Comparison of ENCODE assay signal across 28 mouse cellular contexts in genomic region chr17:46910186-46910585, GRCm38 (mm10). TPM values are rescaled to one million over a fixed set of nuclear protein-coding genes. Genes with fewer than 3 reads are reported as not detected.
DNase-seq lines count a peak whose midpoint lies in the region; ATAC-seq and TF ChIP-seq lines count a peak whose summit lies in the region.
"Had no signal": no experiment of that assay in that cellular context is flagged by ENCODE, and none has a peak within 500 bp of the region (broad histone marks: within the 10 kb centered on the region; RNA-seq: fewer than 3 reads in every experiment).

Gene Prph2 (plus strand): TSS chr17:46910459.

- intact Hi-C loops in left cerebral cortex, postnatal 25 days (cut with DNase I): no loop called here

- ATAC-seq in forebrain, embryonic 13.5 days: no peak
- ATAC-seq: activated CD4-positive, CD25-positive, alpha-beta regulatory T cell, adult 4 months; forebrain, embryonic 15.5 days; forebrain, postnatal 0 days; Patski had no signal

- peaks cover 7% of the 10 kb centered on the region; the same call in 1 of the 2 replicates for H3K9me3 ChIP-seq in forebrain, embryonic 13.5 days (replicated peaks)
- H3K9me3 ChIP-seq: embryonic facial prominence, embryonic 13.5 days; embryonic facial prominence, embryonic 15.5 days; forebrain, embryonic 10.5 days; forebrain, embryonic 12.5 days; forebrain, embryonic 15.5 days had no signal

- peak within 1 kb of the TSS; percentile 39 for H3K4me3 ChIP-seq in testis, adult 2 months (ENCODE audit: control insufficient read depth, low read depth, low read length)
- H3K4me3 ChIP-seq in forebrain, embryonic 13.5 days: no peak within 1 kb of the TSS
- H3K4me3 ChIP-seq: embryonic facial prominence, embryonic 13.5 days; embryonic facial prominence, embryonic 15.5 days; erythroblast, embryonic 14.5 days; forebrain, embryonic 10.5 days; forebrain, embryonic 12.5 days; forebrain, embryonic 15.5 days had no signal

- H3K4me1 ChIP-seq in testis, adult 2 months (ENCODE audit: control insufficient read depth, insufficient read depth, low read length): peaks cover 6% of the 10 kb centered on the region
- no peaks in the 10 kb centered on the region for H3K4me1 ChIP-seq in forebrain, embryonic 13.5 days
- H3K4me1 ChIP-seq: embryonic facial prominence, embryonic 15.5 days; forebrain, embryonic 15.5 days had no signal

- no peak within 1 kb of the TSS for H3K4me2 ChIP-seq in forebrain, embryonic 13.5 days
- H3K4me2 ChIP-seq: embryonic facial prominence, embryonic 13.5 days; embryonic facial prominence, embryonic 15.5 days; forebrain, embryonic 12.5 days; forebrain, embryonic 15.5 days had no signal

- no peak within 1 kb of the TSS for H3K9ac ChIP-seq in forebrain, embryonic 13.5 days
- H3K9ac ChIP-seq: embryonic facial prominence, embryonic 13.5 days; embryonic facial prominence, embryonic 15.5 days; forebrain, embryonic 12.5 days; forebrain, embryonic 15.5 days; forebrain, postnatal 0 days had no signal

- no peak for TF ChIP-seq POLR2A in testis, adult 2 months (IDR thresholded peaks at IDR 0.05; ENCODE audit: control insufficient read depth, low read depth, low read length)

- H3K27me3 ChIP-seq in testis, adult 2 months (ENCODE audit: control insufficient read depth, insufficient read depth, low read length): no peaks in the 10 kb centered on the region
- H3K27me3 ChIP-seq in forebrain, embryonic 13.5 days: no peaks in the 10 kb centered on the region
- H3K27me3 ChIP-seq: embryonic facial prominence, embryonic 13.5 days; embryonic facial prominence, embryonic 15.5 days; forebrain, embryonic 12.5 days; forebrain, embryonic 15.5 days; Patski had no signal

- peak within 1 kb of the TSS; percentile 65 for H3K27ac ChIP-seq in testis, adult 2 months (ENCODE audit: control insufficient read depth, insufficient read depth, low read depth, low read length)
- H3K27ac ChIP-seq in forebrain, embryonic 13.5 days: no peak within 1 kb of the TSS
- H3K27ac ChIP-seq: embryonic facial prominence, embryonic 13.5 days; embryonic facial prominence, embryonic 15.5 days; forebrain, embryonic 10.5 days; forebrain, embryonic 12.5 days; forebrain, embryonic 15.5 days had no signal

- H3K36me3 ChIP-seq in testis, adult 2 months (ENCODE audit: control insufficient read depth, insufficient read depth, low read length): no peaks in the 10 kb centered on the region
- no peaks in the 10 kb centered on the region for H3K36me3 ChIP-seq in forebrain, embryonic 13.5 days (ENCODE audit: poor library complexity, severe bottlenecking)
- H3K36me3 ChIP-seq: embryonic facial prominence, embryonic 13.5 days; embryonic facial prominence, embryonic 15.5 days; forebrain, embryonic 10.5 days; forebrain, embryonic 12.5 days; forebrain, embryonic 15.5 days; G1E had no signal

- DNase-seq in testis, postnatal 10 days (ENCODE audit: low spot score): no peak
- DNase-seq in retina, postnatal 1 day: peak; percentile 72
- DNase-seq in left cerebral cortex, postnatal 25 days (ENCODE audit: low spot score in 2 of 2): no peak
- DNase-seq: adrenal gland, adult 8-10 months; adrenal gland, postnatal 14 days; cerebellum, adult 11 months; cerebellum, adult 18-20 months; cerebellum, adult 8-10 months; cerebellum, adult 9-11 months; cerebellum, postnatal 14 days; cerebellum, postnatal 36 days; embryo, embryonic 11 days; forebrain, postnatal 0 days had no signal

- WGBS in forebrain, embryonic 13.5 days: 85% methylated on average over 10 of the region's 10 CpGs

- no peak for TF ChIP-seq CTCF in testis, adult 2 months (IDR thresholded peaks at IDR 0.05; ENCODE audit: control insufficient read depth, insufficient read depth, insufficient replicate concordance, low read depth, low read length)

RNA-seq across cellular contexts. Expression of gene Prph2, which starts in this region (rescaled TPM):
- polyA plus RNA-seq in testis, adult 2 months (2012; rRNA removed): 2.0 and 2.9 TPM in 2 replicates
- polyA plus RNA-seq in forebrain, embryonic 13.5 days (2015; fragmentation: Nextera tagmentation; extraction: Ambion mirVana): not detected in 2 replicates
- not detected for total RNA-seq in left cerebral cortex, postnatal 25 days (2021)
- total RNA-seq: adrenal gland, adult 18-20 months; adrenal gland, adult 8-10 months; adrenal gland, postnatal 14 days; adrenal gland, postnatal 4 days; common myeloid progenitor, adult 5-6 weeks had no signal
- polyA plus RNA-seq: activated CD4-positive, CD25-positive, alpha-beta regulatory T cell, adult 4 months; embryonic facial prominence, embryonic 11.5 days; embryonic facial prominence, embryonic 13.5 days; embryonic facial prominence, embryonic 15.5 days; erythroblast, embryonic 14.5 days; forebrain, embryonic 10.5 days; forebrain, embryonic 12.5 days; forebrain, embryonic 15.5 days; forebrain, postnatal 0 days; G1E; Patski had no signal
